Mouse (Mus musculus): ENCODE measurements around the gene Gpr137c.
A peak's percentile ranks its signal among the peaks of the same experiment; 100 is the strongest.

Gene Gpr137c

GRCm38 (mm10) chr14:45303939-45304338 lies 84.4 kb downstream of the Gpr137c start:
- DNase-seq = no peak

GRCm38 (mm10) chr14:45304389-45304788 lies 84.9 kb downstream of the Gpr137c start:
- no peak for DNase-seq

GRCm38 (mm10) chr14:45305852-45306251 lies 86.3 kb downstream of the Gpr137c start:
- no peak for DNase-seq

GRCm38 (mm10) chr14:45307630-45308328 lies 88.3 kb downstream of the Gpr137c start:
- DNase-seq = no peak

GRCm38 (mm10) chr14:45309646-45310045 lies 90.1 kb downstream of the Gpr137c start:
- DNase-seq = peak; percentile 31

GRCm38 (mm10) chr14:45310101-45310500 lies 90.6 kb downstream of the Gpr137c start:
- no peak for DNase-seq

- DNase-seq = no peak
Measured at GRCm38 (mm10) chr14:45316927-45317326, 97.4 kb downstream of the Gpr137c start.

- DNase-seq = peak; percentile 62
Measured at GRCm38 (mm10) chr14:45317921-45318411, 98.4 kb downstream of the Gpr137c start.

- peak; percentile 80 for DNase-seq
Measured at GRCm38 (mm10) chr14:45318426-45319236, 99.1 kb downstream of the Gpr137c start, which contains the start of gene Ero1l. Ero1l (minus strand) TSS chr14:45318771.

- no peak for DNase-seq
Measured at GRCm38 (mm10) chr14:45319237-45319610, 99.7 kb downstream of the Gpr137c start.

- DNase-seq = no peak
Measured at GRCm38 (mm10) chr14:45320111-45320510, 100.6 kb downstream of the Gpr137c start.

GRCm38 (mm10) chr14:45321067-45321466 lies 101.5 kb downstream of the Gpr137c start:
- DNase-seq = no peak

- no peak for DNase-seq
Measured at GRCm38 (mm10) chr14:45321622-45322021, 102.1 kb downstream of the Gpr137c start.

GRCm38 (mm10) chr14:45322450-45322849 lies 102.9 kb downstream of the Gpr137c start:
- no peak for DNase-seq

GRCm38 (mm10) chr14:45323320-45323719 lies 103.8 kb downstream of the Gpr137c start:
- DNase-seq = no peak

- DNase-seq = no peak
Measured at GRCm38 (mm10) chr14:45325471-45325870, 106.0 kb downstream of the Gpr137c start.

GRCm38 (mm10) chr14:45328072-45328713 lies 108.7 kb downstream of the Gpr137c start:
- no peak for DNase-seq

- DNase-seq = no peak
Measured at GRCm38 (mm10) chr14:45329018-45329588, 109.6 kb downstream of the Gpr137c start.

- peak; percentile 90 for DNase-seq
Measured at GRCm38 (mm10) chr14:45329589-45330181, 110.2 kb downstream of the Gpr137c start, which contains the start of gene Psmc6. Psmc6 (plus strand) TSS chr14:45329788.

All from right cerebral cortex, postnatal 4 days (tissue).